In the genomic region with DNA sequence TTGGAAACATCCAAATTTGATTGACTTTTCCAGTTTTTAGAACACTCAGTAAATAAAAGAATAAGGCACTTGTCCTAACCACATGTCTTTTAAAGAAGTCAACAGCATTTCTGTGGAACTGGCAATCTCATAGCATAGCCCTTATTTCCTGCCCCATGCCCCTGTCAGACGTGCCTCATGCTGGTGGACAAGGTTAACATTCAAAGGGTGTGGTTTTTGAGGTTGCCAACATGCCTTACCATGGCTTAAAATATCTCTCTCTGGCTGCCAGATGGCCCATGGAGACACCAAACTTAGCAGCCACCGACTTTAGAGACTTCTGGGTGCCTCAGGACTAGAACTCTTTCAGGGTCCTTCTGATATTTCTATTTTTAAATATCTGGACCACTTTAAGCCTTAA, we compare ENCODE assay signal across 13 mouse cellular contexts. TPM values are rescaled to one million over a fixed set of nuclear protein-coding genes. Genes with fewer than 3 reads are reported as not detected.
DNase-seq lines count a peak whose midpoint lies in the region; ATAC-seq and TF ChIP-seq lines count a peak whose summit lies in the region.
"Had no signal": no experiment of that assay in that cellular context is flagged by ENCODE, and none has a peak within 500 bp of the region (broad histone marks: within the 10 kb centered on the region; RNA-seq: fewer than 3 reads in every experiment).

No protein-coding gene starts in this region.

- H3K4me1 ChIP-seq in liver, embryonic 13.5 days (replicated peaks) = no peaks in the 10 kb centered on the region
- H3K4me1 ChIP-seq in liver, postnatal 0 days (ENCODE audit: insufficient read depth) = no peaks in the 10 kb centered on the region
- H3K4me1 ChIP-seq in neural tube, embryonic 15.5 days = no peaks in the 10 kb centered on the region
- H3K4me1 ChIP-seq: midbrain, embryonic 10.5 days; neural tube, embryonic 13.5 days had no signal

- intact Hi-C loops in heart, postnatal 10 days (cut with DNase I) = no loop called here

- no peak overlapping the region for H3K27ac ChIP-seq in liver, embryonic 13.5 days
- H3K27ac ChIP-seq in liver, postnatal 0 days (ENCODE audit: low read depth) = no peak overlapping the region
- no peak overlapping the region for H3K27ac ChIP-seq in neural tube, embryonic 15.5 days (replicated peaks)
- H3K27ac ChIP-seq: midbrain, embryonic 10.5 days; neural tube, embryonic 13.5 days; stomach, postnatal 0 days had no signal

- H3K9ac ChIP-seq in liver, embryonic 13.5 days = no peak overlapping the region
- no peak overlapping the region for H3K9ac ChIP-seq in liver, postnatal 0 days (replicated peaks)
- no peak overlapping the region for H3K9ac ChIP-seq in neural tube, embryonic 15.5 days (replicated peaks)
- H3K9ac ChIP-seq: neural tube, embryonic 13.5 days had no signal

- TF ChIP-seq CTCF in liver, postnatal 0 days (IDR thresholded peaks at IDR 0.05; ENCODE audit: low read depth) = no peak

- ATAC-seq in liver, embryonic 13.5 days (ENCODE audit: low read depth) = no peak
- no peak for ATAC-seq in liver, postnatal 0 days
- no peak for ATAC-seq in neural tube, embryonic 15.5 days (ENCODE audit: low FRiP score)

- WGBS in liver, embryonic 13.5 days (ENCODE audit: insufficient replicate concordance) = 7% methylated on average over 2 of the region's 2 CpGs
- 21% methylated on average over 2 of the region's 2 CpGs for WGBS in liver, postnatal 0 days (ENCODE audit: insufficient replicate concordance)
- WGBS in neural tube, embryonic 15.5 days = 75% methylated on average over 2 of the region's 2 CpGs

- H3K36me3 ChIP-seq in liver, embryonic 13.5 days = no peaks in the 10 kb centered on the region
- no peaks in the 10 kb centered on the region for H3K36me3 ChIP-seq in liver, postnatal 0 days (replicated peaks; ENCODE audit: insufficient read depth, low read length)
- H3K36me3 ChIP-seq in neural tube, embryonic 15.5 days = no peaks in the 10 kb centered on the region
- H3K36me3 ChIP-seq: midbrain, embryonic 10.5 days; neural tube, embryonic 13.5 days had no signal

- TF ChIP-seq EP300 in liver, postnatal 0 days (IDR thresholded peaks at IDR 0.05; ENCODE audit: low read depth) = no peak

- H3K9me3 ChIP-seq in liver, embryonic 13.5 days (replicated peaks) = no peaks in the 10 kb centered on the region
- no peaks in the 10 kb centered on the region for H3K9me3 ChIP-seq in liver, postnatal 0 days (ENCODE audit: low read length)
- no peaks in the 10 kb centered on the region for H3K9me3 ChIP-seq in neural tube, embryonic 15.5 days (replicated peaks)
- H3K9me3 ChIP-seq: midbrain, embryonic 10.5 days; neural tube, embryonic 13.5 days had no signal

- no peak overlapping the region for H3K4me2 ChIP-seq in liver, embryonic 13.5 days
- no peak overlapping the region for H3K4me2 ChIP-seq in liver, postnatal 0 days (ENCODE audit: low read depth, low read length)
- no peak overlapping the region for H3K4me2 ChIP-seq in neural tube, embryonic 15.5 days
- H3K4me2 ChIP-seq: neural tube, embryonic 13.5 days had no signal

- no peak overlapping the region for H3K4me3 ChIP-seq in liver, embryonic 13.5 days (replicated peaks)
- H3K4me3 ChIP-seq in liver, postnatal 0 days (ENCODE audit: low read depth, low read length) = no peak overlapping the region
- no peak overlapping the region for H3K4me3 ChIP-seq in neural tube, embryonic 15.5 days (replicated peaks)
- H3K4me3 ChIP-seq: midbrain, embryonic 10.5 days; neural tube, embryonic 13.5 days had no signal

- peak; percentile 42 for DNase-seq in gastrocnemius, adult 18-20 months (ENCODE audit: low spot score)
- DNase-seq in gastrocnemius, postnatal 4 days (ENCODE audit: low spot score in 2 of 2) = no peak
- DNase-seq in liver, embryonic 13.5 days = peak; percentile 1
- no peak for DNase-seq in liver, postnatal 0 days
- peak; percentile 31 to 32 for DNase-seq in heart, postnatal 10 days
- peak; percentile 61 for DNase-seq in skeletal muscle tissue, adult 2 months (ENCODE audit: low read depth, low spot score)
- no peak for DNase-seq in left cerebral cortex, adult 9 months (ENCODE audit: low spot score in 2 of 2)
- DNase-seq: cerebellum, adult 9-11 months; lung, adult 2 months had no signal

- no peaks in the 10 kb centered on the region for H3K27me3 ChIP-seq in liver, embryonic 13.5 days
- H3K27me3 ChIP-seq in liver, postnatal 0 days (ENCODE audit: insufficient read depth, low read length) = no peaks in the 10 kb centered on the region
- no peaks in the 10 kb centered on the region for H3K27me3 ChIP-seq in neural tube, embryonic 15.5 days (replicated peaks)
- H3K27me3 ChIP-seq: neural tube, embryonic 13.5 days had no signal

RNA-seq across cellular contexts. Expression of gene Cd28, which starts 14.0 kb away (rescaled TPM):
- 1 to 10 TPM; 2.2 to 2.9 TPM for total RNA-seq in gastrocnemius, adult 18-20 months (2021)
- 1 to 10 TPM; 2.3 TPM for total RNA-seq in gastrocnemius, postnatal 4 days (2021)
- polyA plus RNA-seq in liver, embryonic 13.5 days (2015; fragmentation: Nextera tagmentation; extraction: Ambion mirVana) = 0.12 and 0.15 TPM in 2 replicates
- 0.05 and 0.07 TPM in 2 replicates for polyA plus RNA-seq in liver, postnatal 0 days (2015; fragmentation: Nextera tagmentation; extraction: Ambion mirVana)
- 1 to 10 TPM; 2.4 to 2.7 TPM for total RNA-seq in heart, postnatal 10 days (2021)
- 0.18 and 1.2 TPM in 2 replicates for polyA plus RNA-seq in neural tube, embryonic 15.5 days (2015; fragmentation: Nextera tagmentation; extraction: Ambion mirVana)

Comparison
In these comparisons a context has a peak if more than half of its experiments do, and no peak if none do; other contexts are left out.
1. DNase-seq: peak in gastrocnemius, adult 18-20 months (single experiment), liver, embryonic 13.5 days (single experiment), heart, postnatal 10 days (2 of 2) and skeletal muscle tissue, adult 2 months (single experiment); none in gastrocnemius, postnatal 4 days (0 of 2), liver, postnatal 0 days (single experiment) and left cerebral cortex, adult 9 months (0 of 2).